Mouse (Mus musculus) liver, embryonic 11.5 days (tissue): ENCODE measurements around the gene Rgs3. TPM values are rescaled to one million over a fixed set of nuclear protein-coding genes. Genes with fewer than 3 reads are reported as not detected.

ENCODE experiments used
- ATAC-seq: fragments of 200-750 bp; cut with Nextera tagmentation; replicated peaks from 2 replicates; pipeline ENCODE4 v1.8.0; 2017; ENCODE audit warnings: moderate number of reproducible peaks, mild to moderate bottlenecking, moderate TSS enrichment, moderate library complexity; ENCODE audit not compliant: low FRiP score
- DNase-seq: peaks from one replicate; pipeline ENCODE4 v3.0.0-alpha.2; 2017; ENCODE audit warnings: low spot score
- H3K27ac ChIP-seq: fragments of 300-500 bp; sonication (generic); 2 replicates; pipeline ENCODE4 v1.5.1; 2014; ENCODE audit warnings: mild to moderate bottlenecking, low read depth, low read length, control low read depth
- H3K27me3 ChIP-seq: fragments of 300-500 bp; sonication (generic); replicated peaks from 2 replicates; pipeline ENCODE4 v1.6.1; 2014; ENCODE audit warnings: low read length, mixed read lengths; ENCODE audit not compliant: control insufficient read depth, insufficient read depth
- H3K36me3 ChIP-seq: fragments of 300-500 bp; sonication (generic); 2 replicates; pipeline ENCODE4 v1.6.1; 2014; ENCODE audit warnings: mild to moderate bottlenecking, low read length, moderate library complexity, mixed read lengths; ENCODE audit not compliant: control insufficient read depth, insufficient read depth
- H3K4me1 ChIP-seq: fragments of 300-500 bp; sonication (generic); replicated peaks from 2 replicates; pipeline ENCODE4 v1.6.1; 2014; ENCODE audit warnings: low read length, mixed read lengths; ENCODE audit not compliant: control insufficient read depth, insufficient read depth
- H3K4me2 ChIP-seq: fragments of 300-500 bp; sonication (generic); 2 replicates; pipeline ENCODE4 v1.6.1; 2014; ENCODE audit warnings: mild to moderate bottlenecking, control low read depth, moderate library complexity
- H3K4me3 ChIP-seq: fragments of 300-500 bp; sonication (generic); 2 replicates; pipeline ENCODE4 v1.5.1; 2014; ENCODE audit warnings: low read depth, low read length, control low read depth
- H3K9ac ChIP-seq: fragments of 300-500 bp; sonication (generic); 2 replicates; pipeline ENCODE4 v1.6.1; 2014; ENCODE audit warnings: low read depth, low read length, control low read depth
- H3K9me3 ChIP-seq: fragments of 300-500 bp; sonication (generic); 2 replicates; pipeline ENCODE4 v1.6.1; 2016; ENCODE audit warnings: low read length, inconsistent platforms, mixed read lengths; ENCODE audit not compliant: control insufficient read depth
- WGBS: fragments of 180-500 bp; shearing (Covaris S2); extraction: QIAGEN DNeasy Blood & Tissue Kit; methylation state at CpG from one replicate; pipeline ENCODE4 v1.1.7; 2014; 5-methylcytosine and 5-hydroxymethylcytosine counted together
- polyA plus RNA-seq: library from polyadenylated mRNA; unstranded; fragments of >200 nt; fragmentation: Nextera tagmentation; extraction: Ambion mirVana; gene quantifications from 2 replicates; pipeline ENCODE4 v1.2.1, GENCODE M21; 2014

Gene Rgs3
- polyA plus RNA-seq: 9.7 and 12.3 TPM in 2 replicates

- WGBS: 38% methylated on average over 6 of the region's 6 CpGs
These were observed at the start of gene Rgs3 for GRCm38 (mm10) chr4:62559797-62560329. Gene Rgs3 (plus strand): TSS chr4:62559847.

DNA sequence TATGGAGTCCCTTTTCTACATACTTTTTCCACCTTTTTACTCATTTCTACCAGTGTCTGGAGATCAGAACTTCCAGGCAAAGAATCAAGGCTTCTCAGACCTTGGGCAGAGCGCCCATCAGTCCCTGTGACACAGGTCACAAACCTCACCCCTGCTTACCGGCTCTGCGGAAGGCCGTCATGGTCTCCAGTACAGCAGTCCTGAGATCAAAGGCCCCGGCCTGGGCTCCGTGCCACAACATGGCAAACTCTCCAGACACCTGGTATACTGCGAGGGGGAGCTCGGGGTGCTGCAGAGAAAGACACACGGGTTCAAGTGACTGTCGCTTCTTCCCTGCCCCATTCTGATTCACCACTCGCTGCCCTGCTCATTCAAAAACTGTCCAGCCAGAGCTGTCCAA lies 49.7 kb upstream of the Rgs3 start:
- Histone ChIP-seq H3K27ac (no peak overlapping the region), H3K4me1 (peaks cover 14% of the 10 kb centered on the region), H3K36me3 (peaks cover 67% of the 10 kb centered on the region)

More at GRCm38 (mm10) chr4:62559797-62560329, at the start of gene Rgs3:
- Histone ChIP-seq H3K36me3 (no peaks in the 10 kb centered on the region), H3K4me3 (no peak within 1 kb of the TSS), H3K4me2 (no peak within 1 kb of the TSS), H3K4me1 (no peaks in the 10 kb centered on the region), H3K9me3 (no peaks in the 10 kb centered on the region), H3K9ac (no peak within 1 kb of the TSS), H3K27ac (no peak within 1 kb of the TSS), H3K27me3 (no peaks in the 10 kb centered on the region)
- DNase-seq (no peak), ATAC-seq (no peak)

GRCm38 (mm10) chr4:62513998-62514506 lies 45.6 kb upstream of the Rgs3 start:
- WGBS: 55% methylated on average over 11 of the region's 11 CpGs
- Histone ChIP-seq H3K27ac (peak overlapping the region; percentile 32; the same call in 1 of the 2 replicates), H3K9ac (peak overlapping the region; percentile 40; the same call in 1 of the 2 replicates), H3K4me1 (peaks cover 40% of the 10 kb centered on the region), H3K4me3 (peak overlapping the region; percentile 16), H3K27me3 (no peaks in the 10 kb centered on the region), H3K9me3 (no peaks in the 10 kb centered on the region), H3K4me2 (peak overlapping the region; percentile 77), H3K36me3 (peaks cover 54% of the 10 kb centered on the region)
- ATAC-seq: no peak
- DNase-seq: no peak

More for the DNA sequence above, 49.7 kb upstream of the Rgs3 start:
- WGBS: 97% methylated on average over 11 of the region's 11 CpGs
- H3K4me3 ChIP-seq: no peak overlapping the region
- no peak for ATAC-seq
- no peak for DNase-seq
- no peak overlapping the region for H3K4me2 ChIP-seq
- H3K9ac ChIP-seq: no peak overlapping the region
- H3K27me3 ChIP-seq: no peaks in the 10 kb centered on the region
- no peaks in the 10 kb centered on the region for H3K9me3 ChIP-seq

DNA sequence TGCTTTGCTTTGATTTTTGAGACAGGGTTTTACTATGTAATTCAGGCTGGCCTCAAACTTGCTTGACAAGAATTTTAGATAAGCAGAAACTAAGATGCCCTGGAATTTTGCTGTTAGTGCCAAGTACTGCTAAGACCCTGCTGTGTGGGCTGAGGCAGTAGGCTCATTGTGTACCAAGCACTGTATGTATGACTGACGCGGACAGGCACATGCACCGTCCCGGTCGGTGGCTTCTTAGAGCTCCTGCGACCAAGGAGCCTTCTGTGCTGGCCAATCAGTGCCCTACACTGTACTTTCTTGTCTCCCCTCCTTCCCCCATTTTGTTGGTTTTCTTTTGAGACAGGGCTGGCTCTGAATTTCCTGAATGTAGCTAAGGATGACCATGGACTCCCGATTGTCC lies 44.7 kb upstream of the Rgs3 start:
- no peak for ATAC-seq
- Histone ChIP-seq H3K4me3 (peak overlapping the region; percentile 85), H3K36me3 (peaks cover 45% of the 10 kb centered on the region), H3K4me1 (peaks cover 40% of the 10 kb centered on the region), H3K27me3 (no peaks in the 10 kb centered on the region), H3K4me2 (peak overlapping the region; percentile 77), H3K27ac (peak overlapping the region; percentile 93), H3K9ac (peak overlapping the region; percentile 93), H3K9me3 (no peaks in the 10 kb centered on the region)
- DNase-seq: no peak
- WGBS: 75% methylated on average over 7 of the region's 7 CpGs

DNA sequence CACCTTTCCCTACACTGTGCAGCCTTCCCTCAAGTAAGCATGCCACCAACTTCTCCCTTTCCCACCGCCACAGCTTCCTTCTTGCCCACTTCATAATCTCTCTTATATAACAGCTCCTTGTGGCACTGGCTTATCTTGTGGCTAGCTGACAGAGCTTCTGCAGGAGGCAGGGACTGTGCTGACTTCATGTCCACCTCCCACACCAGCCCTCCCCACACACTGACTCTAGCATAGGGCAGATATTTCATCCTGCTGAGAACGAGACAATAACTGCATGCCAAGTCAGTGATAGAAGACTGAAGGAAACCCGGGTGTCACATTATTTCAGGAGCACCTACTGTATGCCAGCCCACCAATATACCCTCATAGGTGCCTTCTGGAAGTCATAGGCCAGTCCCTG lies 44.2 kb upstream of the Rgs3 start:
- peaks cover 40% of the 10 kb centered on the region for H3K36me3 ChIP-seq
- H3K4me3 ChIP-seq: peak overlapping the region; percentile 85
- H3K9ac ChIP-seq: peak overlapping the region; percentile 93
- H3K27me3 ChIP-seq: no peaks in the 10 kb centered on the region
- DNase-seq: no peak
- ATAC-seq: no peak
- 36% methylated on average over 3 of the region's 3 CpGs for WGBS
- peak overlapping the region; percentile 93 for H3K27ac ChIP-seq
- peak overlapping the region; percentile 77 for H3K4me2 ChIP-seq
- peaks cover 40% of the 10 kb centered on the region for H3K4me1 ChIP-seq
- no peaks in the 10 kb centered on the region for H3K9me3 ChIP-seq

GRCm38 (mm10) chr4:62516079-62516478 lies 43.6 kb upstream of the Rgs3 start:
- H3K9me3 ChIP-seq: no peaks in the 10 kb centered on the region
- peak overlapping the region; percentile 85 for H3K4me3 ChIP-seq
- H3K36me3 ChIP-seq: peaks cover 34% of the 10 kb centered on the region
- H3K4me2 ChIP-seq: peak overlapping the region; percentile 77
- peak overlapping the region; percentile 93 for H3K27ac ChIP-seq
- ATAC-seq (peak; percentile 19; the same call in 1 of the 2 replicates), DNase-seq (no peak)
- WGBS: 14% methylated on average over 2 of the region's 2 CpGs
- peak overlapping the region; percentile 93 for H3K9ac ChIP-seq
- H3K27me3 ChIP-seq: no peaks in the 10 kb centered on the region
- peaks cover 40% of the 10 kb centered on the region for H3K4me1 ChIP-seq

GRCm38 (mm10) chr4:62516579-62516978 lies 43.1 kb upstream of the Rgs3 start:
- DNase-seq: peak; percentile 73
- Histone ChIP-seq H3K4me1 (peaks cover 36% of the 10 kb centered on the region), H3K27ac (peak overlapping the region; percentile 93), H3K9me3 (no peaks in the 10 kb centered on the region), H3K27me3 (no peaks in the 10 kb centered on the region), H3K9ac (peak overlapping the region; percentile 93), H3K4me3 (peak overlapping the region; percentile 85), H3K36me3 (peaks cover 29% of the 10 kb centered on the region), H3K4me2 (peak overlapping the region; percentile 77)
- 28% methylated on average over 1 of the region's 1 CpGs for WGBS
- ATAC-seq: peak; percentile 92

DNA sequence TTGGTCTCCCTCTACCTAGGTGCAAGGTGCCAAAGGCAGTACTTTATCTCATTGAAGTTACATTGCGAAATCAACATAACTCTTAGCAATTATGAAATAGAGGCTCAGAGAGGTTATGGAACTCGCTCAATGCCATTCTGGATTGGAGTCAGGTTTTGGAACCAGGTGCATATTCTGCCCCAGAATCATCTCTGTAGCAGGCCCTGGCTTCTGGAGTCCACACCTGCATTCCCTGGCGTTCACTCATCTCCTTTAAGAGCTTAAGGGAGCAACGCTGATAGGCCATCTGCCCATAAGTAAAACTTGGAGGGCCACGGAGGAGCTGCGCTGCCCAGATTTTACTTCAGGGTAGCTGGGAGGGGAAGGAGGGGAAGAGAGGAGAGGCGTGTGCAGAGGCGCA lies 42.6 kb upstream of the Rgs3 start:
- peak overlapping the region; percentile 93 for H3K27ac ChIP-seq
- H3K4me1 ChIP-seq: peaks cover 33% of the 10 kb centered on the region
- peaks cover 25% of the 10 kb centered on the region for H3K36me3 ChIP-seq
- peak overlapping the region; percentile 77 for H3K4me2 ChIP-seq
- no peaks in the 10 kb centered on the region for H3K27me3 ChIP-seq
- ATAC-seq (no peak), DNase-seq (no peak)
- H3K4me3 ChIP-seq: peak overlapping the region; percentile 85
- H3K9ac ChIP-seq: peak overlapping the region; percentile 93
- WGBS: 56% methylated on average over 8 of the region's 8 CpGs
- H3K9me3 ChIP-seq: no peaks in the 10 kb centered on the region
